Mouse (Mus musculus): ENCODE data around the gene Lrrc8c.

DNA sequence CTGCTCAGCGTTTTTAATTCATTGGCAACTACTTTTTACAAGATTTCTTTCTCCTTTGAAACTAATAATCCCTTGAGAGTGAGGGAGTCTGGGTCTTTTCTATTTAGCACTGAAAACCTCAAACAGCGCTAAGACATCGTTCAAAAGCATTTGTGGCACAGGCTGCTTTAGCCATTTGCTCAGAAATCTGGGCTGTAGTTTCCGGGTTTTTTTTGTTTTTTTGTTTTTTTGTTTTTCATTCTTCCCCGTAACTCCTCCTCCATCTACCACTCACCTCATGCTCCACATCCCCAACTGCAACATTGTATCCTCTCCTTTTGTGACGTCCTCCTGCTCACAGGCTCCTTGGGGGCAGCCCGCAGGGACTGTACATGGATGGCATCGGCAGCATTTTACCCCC lies 124.1 kb downstream of the Lrrc8c start:
- TF ChIP-seq CTCF (IDR thresholded peaks at IDR 0.05; ENCODE audit: low read depth): no peak
- no peak for TF ChIP-seq EP300 (IDR thresholded peaks at IDR 0.05; ENCODE audit: low read depth)

Data from liver, embryonic 14.5 days (tissue).